Mouse (Mus musculus) ES-E14 (cell line): ENCODE data around the gene Lrmp. TPM values are rescaled to one million over a fixed set of nuclear protein-coding genes. Genes with fewer than 3 reads are reported as not detected.

Experiments used
- DNase-seq: peaks from one replicate; pipeline ENCODE4 v3.0.0-alpha.2; 2013; ENCODE audit warnings: low read depth, low spot score
- H3K27ac ChIP-seq: 2 replicates; pipeline ENCODE4 v1.5.1; 2012; ENCODE audit warnings: low read depth, mild to moderate bottlenecking, low read length, moderate library complexity, mixed read lengths; ENCODE audit not compliant: poor library complexity, insufficient read depth, severe bottlenecking
- H3K36me3 ChIP-seq: 2 replicates; pipeline ENCODE4 v1.6.1; 2012; ENCODE audit warnings: mild to moderate bottlenecking, low read length, moderate library complexity, mixed read lengths; ENCODE audit not compliant: control insufficient read depth, poor library complexity, insufficient read depth, severe bottlenecking
- H3K4me1 ChIP-seq, 2 experiments: fragments of 150-350 bp in 1 of 2; sonication (generic) in 1 of 2; 2 replicates each; pipeline ENCODE4 v1.6.1; 2012; ENCODE audit warnings: low read length in 2 of 2, mild to moderate bottlenecking in 1 of 2, mixed read lengths in 1 of 2; ENCODE audit not compliant: control insufficient read depth in 2 of 2, insufficient read depth in 2 of 2, poor library complexity in 1 of 2
- H3K4me3 ChIP-seq, 2 experiments: fragments of 150-350 bp in 1 of 2; sonication (generic) in 1 of 2; 2 replicates each; pipeline ENCODE4 v1.5.1; 2012; ENCODE audit warnings: low read length in 2 of 2, low read depth in 1 of 2, mild to moderate bottlenecking in 1 of 2, mixed read lengths in 1 of 2; ENCODE audit not compliant: insufficient read depth in 1 of 2, poor library complexity in 1 of 2, severe bottlenecking in 1 of 2
- H3K9ac ChIP-seq: 2 replicates; pipeline ENCODE4 v1.6.1; 2012; ENCODE audit warnings: low read depth, mild to moderate bottlenecking, low read length, mixed read lengths; ENCODE audit not compliant: poor library complexity, insufficient read depth, severe bottlenecking
- H3K9me3 ChIP-seq: fragments of 150-350 bp; sonication (generic); 2 replicates; pipeline ENCODE4 v1.6.1; 2012; ENCODE audit warnings: low read depth, mild to moderate bottlenecking, low read length; ENCODE audit not compliant: control insufficient read depth, insufficient read depth
- CHD2 ChIP-seq: IDR thresholded peaks from 2 replicates; pipeline ENCODE4 v1.6.1; 2014; ENCODE audit warnings: mild to moderate bottlenecking, low read depth, low read length, inconsistent platforms
- HCFC1 ChIP-seq: IDR thresholded peaks from 2 replicates; pipeline ENCODE4 v1.6.1; 2012; ENCODE audit warnings: low read length, inconsistent platforms, borderline replicate concordance; ENCODE audit not compliant: insufficient read depth
- MAFK ChIP-seq: IDR thresholded peaks from 2 replicates; pipeline ENCODE4 v1.6.1; 2014; ENCODE audit warnings: mild to moderate bottlenecking, low read depth, low read length, inconsistent platforms; ENCODE audit not compliant: insufficient read depth
- ZC3H11A ChIP-seq: IDR thresholded peaks from 2 replicates; pipeline ENCODE4 v1.6.1; 2012; ENCODE audit warnings: low read depth, mild to moderate bottlenecking, inconsistent platforms, low read length, borderline replicate concordance
- ZNF384 ChIP-seq: IDR thresholded peaks from 2 replicates; pipeline ENCODE4 v1.6.1; 2012; ENCODE audit warnings: low read depth, low read length, inconsistent platforms
- in situ Hi-C, 2 experiments: fragments of 600-800 bp; cut with MboI; formaldehyde crosslinking; loops; one replicate each; pipeline ENCODE4 v1.15.1; 2025; ENCODE audit warnings: low sequenced_read_pairs in 2 of 2, inconsistent platforms in 1 of 2; ENCODE audit not compliant: unreplicated experiment in 2 of 2
- total RNA-seq: library from RNA; depleted of rRNA; stranded (reverse); fragments of 300-350 nt; gene quantifications from 2 replicates; pipeline ENCODE4 v1.2.3, GENCODE M21; 2012

Lrmp gene
- total RNA-seq, 1 experiment = 10.4 TPM

DNA sequence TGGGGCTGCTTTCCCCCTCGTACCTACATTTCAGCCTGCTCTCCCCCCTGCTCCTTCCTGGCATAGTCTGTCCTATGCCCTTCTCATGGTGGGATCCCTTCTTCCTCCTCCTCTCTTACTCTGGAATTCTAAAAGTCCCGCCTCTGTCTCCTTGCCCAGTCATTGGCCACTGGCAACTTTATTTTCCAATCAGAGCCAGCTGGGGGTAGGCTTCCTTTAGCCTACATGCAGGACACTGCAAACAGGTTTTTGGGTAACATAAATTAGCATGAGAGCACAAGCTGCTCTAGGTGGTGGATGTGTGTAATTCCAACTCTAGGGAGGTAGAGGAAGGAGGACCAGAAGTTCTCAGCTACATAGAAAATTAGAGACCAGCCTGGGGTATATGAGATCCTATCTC, 4.6 kb downstream of the Lrmp start:
- in situ Hi-C loops = no loop called here
- Histone ChIP-seq H3K4me3 (no peak overlapping the region), H3K9me3 (no peaks in the 10 kb centered on the region), H3K27ac (no peak overlapping the region; the same call in 1 of the 2 replicates), H3K36me3 (no peaks in the 10 kb centered on the region), H3K9ac (no peak overlapping the region), H3K4me1 (peaks cover 5 to 12% of the 10 kb centered on the region in 2 experiments; a peak in 3 of 4 replicates)
- no peak for TF ChIP-seq HCFC1
- TF ChIP-seq CHD2 = no peak
- TF ChIP-seq ZNF384 = no peak
- no peak for TF ChIP-seq ZC3H11A
- TF ChIP-seq MAFK = no peak
- no peak for DNase-seq

DNA sequence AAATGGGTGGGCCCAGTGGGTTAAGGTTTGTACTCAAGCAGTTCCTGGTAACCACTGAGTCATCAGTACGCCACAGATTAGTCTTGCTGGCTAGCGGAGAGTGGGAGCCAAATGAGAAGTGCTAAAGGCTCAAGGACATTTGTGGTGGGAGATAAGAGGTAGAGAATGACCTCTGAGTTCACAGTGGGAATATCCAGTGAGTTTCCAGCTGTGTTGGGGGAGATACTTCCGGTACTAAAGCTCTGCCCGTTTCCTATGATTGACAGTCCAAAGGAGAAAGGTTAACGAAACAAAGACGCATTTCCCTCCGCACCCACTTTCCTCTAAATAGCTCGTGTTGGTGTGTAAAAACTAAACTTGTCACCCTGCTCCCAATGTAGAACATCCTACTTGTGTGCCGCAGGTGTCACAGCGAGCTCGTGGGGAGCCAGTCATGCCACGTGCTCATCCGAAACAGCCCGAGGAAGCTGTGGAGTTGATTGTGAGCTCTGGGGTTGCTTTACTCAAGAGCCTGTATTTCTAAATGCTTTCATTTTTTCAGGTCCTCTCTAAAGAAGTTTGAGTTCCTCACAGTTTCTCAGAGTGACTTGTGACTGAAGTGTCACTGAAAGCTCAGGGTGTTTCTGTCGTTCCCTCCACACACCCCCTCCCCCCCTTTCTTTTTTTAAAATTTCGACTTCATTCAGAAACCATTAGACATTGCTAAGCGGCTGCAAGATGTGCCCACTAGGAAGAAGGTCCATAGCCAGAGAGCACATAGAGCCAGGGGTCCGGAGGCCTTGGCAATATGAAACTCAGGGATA, 5.5 kb downstream of the Lrmp start:
- Histone ChIP-seq H3K4me3 (peak overlapping the region; percentile 57 to 60), H3K9me3 (no peaks in the 10 kb centered on the region), H3K36me3 (no peaks in the 10 kb centered on the region), H3K9ac (peak overlapping the region; percentile 71), H3K4me1 (peaks cover 5 to 12% of the 10 kb centered on the region in 2 experiments; a peak in 3 of 4 replicates), H3K27ac (peak overlapping the region; percentile 86)
- in situ Hi-C loops = no loop called here
- TF ChIP-seq ZNF384 = no peak
- TF ChIP-seq MAFK = no peak
- TF ChIP-seq HCFC1 = no peak
- TF ChIP-seq CHD2 = no peak
- TF ChIP-seq ZC3H11A = no peak
- no peak for DNase-seq

- peak overlapping the region; percentile 57 to 60 for H3K4me3 ChIP-seq
- in situ Hi-C loops = no loop called here
- no peak for DNase-seq
- H3K9ac ChIP-seq = peak overlapping the region; percentile 71
- TF ChIP-seq MAFK (no peak), ZC3H11A (no peak), CHD2 (no peak), HCFC1 (no peak), ZNF384 (no peak)
- H3K4me1 ChIP-seq = peaks cover 5 to 7% of the 10 kb centered on the region in 2 experiments; a peak in 3 of 4 replicates
- H3K36me3 ChIP-seq = no peaks in the 10 kb centered on the region
- H3K9me3 ChIP-seq = no peaks in the 10 kb centered on the region
- peak overlapping the region; percentile 29 for H3K27ac ChIP-seq
Measured at GRCm38 (mm10) chr6:145121590-145122420, 6.4 kb downstream of the Lrmp start.

- in situ Hi-C loops = no loop called here
- no peaks in the 10 kb centered on the region for H3K9me3 ChIP-seq
- peaks cover 5 to 7% of the 10 kb centered on the region in 2 experiments; a peak in 3 of 4 replicates for H3K4me1 ChIP-seq
- TF ChIP-seq CHD2 (no peak), ZNF384 (no peak), MAFK (no peak), HCFC1 (no peak), ZC3H11A (no peak)
- no peak overlapping the region for H3K27ac ChIP-seq
- peak overlapping the region in 1 of 2 experiments; percentile 57; a peak in 1 of 4 replicates for H3K4me3 ChIP-seq
- H3K9ac ChIP-seq = no peak overlapping the region; the same call in 1 of the 2 replicates
- DNase-seq = no peak
- no peaks in the 10 kb centered on the region for H3K36me3 ChIP-seq
Measured at GRCm38 (mm10) chr6:145122423-145123059, 7.1 kb downstream of the Lrmp start.
